10 mouse cellular contexts compared by ENCODE assay signal in the genomic region with DNA sequence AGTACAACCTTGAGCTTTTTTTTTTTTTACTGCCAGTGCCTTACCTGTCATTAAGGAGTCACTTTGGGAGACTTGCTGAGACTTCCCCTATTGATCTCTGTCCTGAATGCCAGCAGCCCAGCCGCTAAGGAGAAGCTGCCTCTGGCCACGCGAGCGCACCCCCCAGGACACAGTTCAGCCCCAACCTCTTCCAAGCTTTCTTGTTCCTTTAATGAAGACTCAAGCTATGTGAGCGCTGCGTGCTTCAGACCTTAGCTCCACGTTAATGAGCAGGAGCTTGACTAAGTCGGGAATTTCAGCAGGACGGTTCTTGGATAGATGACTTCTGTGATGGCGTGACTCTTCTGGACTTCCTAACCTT. TPM values are rescaled to one million over a fixed set of nuclear protein-coding genes. Genes with fewer than 3 reads are reported as not detected.
A peak's percentile ranks its signal among the peaks of the same experiment; 100 is the strongest.
DNase-seq lines count a peak whose midpoint lies in the region; ATAC-seq and TF ChIP-seq lines count a peak whose summit lies in the region.
"Had no signal": no experiment of that assay in that cellular context is flagged by ENCODE, and none has a peak within 500 bp of the region (broad histone marks: within the 10 kb centered on the region; RNA-seq: fewer than 3 reads in every experiment).

No protein-coding gene starts in this region.

- TF ChIP-seq POLR2A in brain, embryonic 14.5 days (IDR thresholded peaks at IDR 0.05; ENCODE audit: borderline replicate concordance, extremely low read depth, insufficient read depth, insufficient read length, poor library complexity, severe bottlenecking) = no peak

- peak overlapping the region; percentile 25 for H3K4me2 ChIP-seq in hindbrain, embryonic 13.5 days

- TF ChIP-seq CTCF in brain, embryonic 14.5 days (IDR thresholded peaks at IDR 0.05; ENCODE audit: borderline replicate concordance, extremely low read depth, insufficient read depth, insufficient read length) = no peak

- H3K9ac ChIP-seq in hindbrain, embryonic 13.5 days = no peak overlapping the region

- H3K27ac ChIP-seq in hindbrain, embryonic 13.5 days = no peak overlapping the region
- H3K27ac ChIP-seq: macrophage had no signal

- H3K36me3 ChIP-seq in hindbrain, embryonic 13.5 days = no peaks in the 10 kb centered on the region

- DNase-seq in ES-CJ7 (ENCODE audit: low read depth, low spot score) = peak; percentile 26
- peak; percentile 57 for DNase-seq in brain, embryonic 14.5 days (ENCODE audit: low read depth)
- peak; percentile 7 for DNase-seq in mesoderm, embryonic 11.5 days (ENCODE audit: low read depth, low spot score)
- DNase-seq in thymus, postnatal 0 days (ENCODE audit: low spot score) = no peak
- no peak for DNase-seq in cerebellum, adult 8-10 months
- DNase-seq: thymus, adult 2 months had no signal

- ATAC-seq in hindbrain, embryonic 13.5 days (ENCODE audit: low FRiP score) = no peak
- ATAC-seq in erythroid progenitor cell, adult 5-6 weeks (replicated peaks; ENCODE audit: low FRiP score, poor library complexity, severe bottlenecking) = no peak
- ATAC-seq: activated CD4-positive, CD25-positive, alpha-beta regulatory T cell, adult 4 months had no signal

- 0 out of 2 replicates have a peak, but pooled peaks cover 5% of the 10 kb centered on the region for H3K4me1 ChIP-seq in hindbrain, embryonic 13.5 days (replicated peaks)

- H3K27me3 ChIP-seq in hindbrain, embryonic 13.5 days = no peaks in the 10 kb centered on the region

- H3K4me3 ChIP-seq in hindbrain, embryonic 13.5 days = no peak overlapping the region

- WGBS in hindbrain, embryonic 13.5 days = 24% methylated on average over 10 of the region's 10 CpGs

- no peaks in the 10 kb centered on the region for H3K9me3 ChIP-seq in hindbrain, embryonic 13.5 days

RNA-seq across cellular contexts. Expression of gene Bbs10, which starts 37.9 kb away (rescaled TPM):
- 4.3 and 5.4 TPM in 2 replicates for polyA plus RNA-seq in brain, embryonic 14.5 days (2012; rRNA removed)
- 6.5 and 7.2 TPM in 2 replicates for polyA plus RNA-seq in hindbrain, embryonic 13.5 days (2015; fragmentation: Nextera tagmentation; extraction: Ambion mirVana)
- polyA plus RNA-seq in thymus, postnatal 0 days (2015; fragmentation: Nextera tagmentation; extraction: Ambion mirVana) = 2.8 and 3.7 TPM in 2 replicates
- total RNA-seq in erythroid progenitor cell, adult 5-6 weeks (2015; ENCODE audit: low replicate concordance) = not detected in 2 replicates
- 0.26 and 2.6 TPM in 2 replicates for total RNA-seq in erythroid progenitor cell, adult 5-6 weeks (2017; ENCODE audit: low replicate concordance)

Comparison
In these comparisons a context has a peak if more than half of its experiments do, and no peak if none do; other contexts are left out.
1. DNase-seq: peak in ES-CJ7 (single experiment), brain, embryonic 14.5 days (single experiment) and mesoderm, embryonic 11.5 days (single experiment); none in thymus, postnatal 0 days (single experiment) and cerebellum, adult 8-10 months (single experiment).